Mouse (Mus musculus): Measurements from ENCODE around the gene Zfp800. TPM values are rescaled to one million over a fixed set of nuclear protein-coding genes. Genes with fewer than 3 reads are reported as not detected.

Zfp800 gene
- total RNA-seq, 1 experiment, result 7.8 TPM

- DNase-seq (ENCODE audit: low read depth, low spot score), result no peak
- TF ChIP-seq ZC3H11A (IDR thresholded peaks at IDR 0.05; ENCODE audit: borderline replicate concordance, low read depth, low read length) (no peak), HCFC1 (IDR thresholded peaks at IDR 0.05; ENCODE audit: borderline replicate concordance, insufficient read depth, low read length) (no peak), CHD2 (IDR thresholded peaks at IDR 0.05; ENCODE audit: low read depth, low read length) (no peak), ZNF384 (IDR thresholded peaks at IDR 0.05; ENCODE audit: low read depth, low read length) (no peak), MAFK (IDR thresholded peaks at IDR 0.05; ENCODE audit: insufficient read depth, low read depth, low read length) (no peak)
- peak overlapping the region in 1 of 2 experiments; percentile 47; a peak in 1 of 4 replicates for H3K4me3 ChIP-seq (ENCODE audit: insufficient read depth in 1 of 2, low read depth in 1 of 2, low read length in 2 of 2, poor library complexity in 1 of 2, severe bottlenecking in 1 of 2)
- no peaks in the 10 kb centered on the region for H3K9me3 ChIP-seq (ENCODE audit: control insufficient read depth, insufficient read depth, low read depth, low read length)
- no peaks in the 10 kb centered on the region for H3K4me1 ChIP-seq (ENCODE audit: control insufficient read depth in 2 of 2, insufficient read depth in 2 of 2, low read length in 2 of 2, poor library complexity in 1 of 2)
- H3K36me3 ChIP-seq (ENCODE audit: control insufficient read depth, insufficient read depth, low read length, poor library complexity, severe bottlenecking), result no peaks in the 10 kb centered on the region
- no peak overlapping the region for H3K9ac ChIP-seq (ENCODE audit: insufficient read depth, low read depth, low read length, poor library complexity, severe bottlenecking)
- in situ Hi-C loops (cut with MboI; ENCODE audit: low sequenced_read_pairs in 2 of 2, unreplicated experiment in 2 of 2), result loop anchor here in 1 of 2 experiments (25.0 kb wide), 1 partner anchor 735 kb away; no protein-coding TSS in a partner anchor
- H3K27ac ChIP-seq (ENCODE audit: insufficient read depth, low read depth, low read length, poor library complexity, severe bottlenecking), result no peak overlapping the region
Measured at GRCm38 (mm10) chr6:28396853-28397457, 850 bp downstream of the Zfp800 start.

GRCm38 (mm10) chr6:28396051-28396852, 1.6 kb downstream of the Zfp800 start:
- Histone ChIP-seq H3K9me3 (ENCODE audit: control insufficient read depth, insufficient read depth, low read depth, low read length) (no peaks in the 10 kb centered on the region), H3K27ac (ENCODE audit: insufficient read depth, low read depth, low read length, poor library complexity, severe bottlenecking) (no peak overlapping the region), H3K4me1 (ENCODE audit: control insufficient read depth in 2 of 2, insufficient read depth in 2 of 2, low read length in 2 of 2, poor library complexity in 1 of 2) (no peaks in the 10 kb centered on the region), H3K4me3 (ENCODE audit: insufficient read depth in 1 of 2, low read depth in 1 of 2, low read length in 2 of 2, poor library complexity in 1 of 2, severe bottlenecking in 1 of 2) (no peak overlapping the region), H3K36me3 (ENCODE audit: control insufficient read depth, insufficient read depth, low read length, poor library complexity, severe bottlenecking) (no peaks in the 10 kb centered on the region), H3K9ac (ENCODE audit: insufficient read depth, low read depth, low read length, poor library complexity, severe bottlenecking) (no peak overlapping the region)
- TF ChIP-seq MAFK (IDR thresholded peaks at IDR 0.05; ENCODE audit: insufficient read depth, low read depth, low read length) (no peak), ZC3H11A (IDR thresholded peaks at IDR 0.05; ENCODE audit: borderline replicate concordance, low read depth, low read length) (no peak), HCFC1 (IDR thresholded peaks at IDR 0.05; ENCODE audit: borderline replicate concordance, insufficient read depth, low read length) (no peak), CHD2 (IDR thresholded peaks at IDR 0.05; ENCODE audit: low read depth, low read length) (no peak), ZNF384 (IDR thresholded peaks at IDR 0.05; ENCODE audit: low read depth, low read length) (no peak)
- in situ Hi-C loops (cut with MboI; ENCODE audit: low sequenced_read_pairs in 2 of 2, unreplicated experiment in 2 of 2), result loop anchor here in 1 of 2 experiments (25.0 kb wide), 1 partner anchor 734 kb away; no protein-coding TSS in a partner anchor
- no peak for DNase-seq (ENCODE audit: low read depth, low spot score)

GRCm38 (mm10) chr6:28389038-28389437, 8.8 kb downstream of the Zfp800 start:
- Histone ChIP-seq H3K36me3 (ENCODE audit: control insufficient read depth, insufficient read depth, low read length, poor library complexity, severe bottlenecking) (no peaks in the 10 kb centered on the region), H3K4me3 (ENCODE audit: insufficient read depth in 1 of 2, low read depth in 1 of 2, low read length in 2 of 2, poor library complexity in 1 of 2, severe bottlenecking in 1 of 2) (no peak overlapping the region), H3K9ac (ENCODE audit: insufficient read depth, low read depth, low read length, poor library complexity, severe bottlenecking) (no peak overlapping the region), H3K4me1 (ENCODE audit: control insufficient read depth in 2 of 2, insufficient read depth in 2 of 2, low read length in 2 of 2, poor library complexity in 1 of 2) (no peaks in the 10 kb centered on the region), H3K9me3 (ENCODE audit: control insufficient read depth, insufficient read depth, low read depth, low read length) (no peaks in the 10 kb centered on the region), H3K27ac (ENCODE audit: insufficient read depth, low read depth, low read length, poor library complexity, severe bottlenecking) (no peak overlapping the region)
- no peak for TF ChIP-seq ZNF384 (IDR thresholded peaks at IDR 0.05; ENCODE audit: low read depth, low read length)
- no peak for TF ChIP-seq CHD2 (IDR thresholded peaks at IDR 0.05; ENCODE audit: low read depth, low read length)
- TF ChIP-seq ZC3H11A (IDR thresholded peaks at IDR 0.05; ENCODE audit: borderline replicate concordance, low read depth, low read length), result no peak
- no peak for DNase-seq (ENCODE audit: low read depth, low spot score)
- in situ Hi-C loops (cut with MboI; ENCODE audit: low sequenced_read_pairs in 2 of 2, unreplicated experiment in 2 of 2), result loop anchor here in 1 of 2 experiments (25.0 kb wide), 1 partner anchor 727 kb away; no protein-coding TSS in a partner anchor

- in situ Hi-C loops (cut with MboI; ENCODE audit: low sequenced_read_pairs in 2 of 2, unreplicated experiment in 2 of 2), result loop anchor here in 1 of 2 experiments (25.0 kb wide), 1 partner anchor 723 kb away; no protein-coding TSS in a partner anchor
- no peak for DNase-seq (ENCODE audit: low read depth, low spot score)
- TF ChIP-seq CHD2 (IDR thresholded peaks at IDR 0.05; ENCODE audit: low read depth, low read length), result no peak
Measured at GRCm38 (mm10) chr6:28385169-28385568, 12.6 kb downstream of the Zfp800 start.

More at GRCm38 (mm10) chr6:28385169-28385568, 12.6 kb downstream of the Zfp800 start:
- no peak overlapping the region for H3K27ac ChIP-seq (ENCODE audit: insufficient read depth, low read depth, low read length, poor library complexity, severe bottlenecking)
- no peaks in the 10 kb centered on the region for H3K9me3 ChIP-seq (ENCODE audit: control insufficient read depth, insufficient read depth, low read depth, low read length)
- H3K36me3 ChIP-seq (ENCODE audit: control insufficient read depth, insufficient read depth, low read length, poor library complexity, severe bottlenecking), result no peaks in the 10 kb centered on the region
- no peak overlapping the region for H3K9ac ChIP-seq (ENCODE audit: insufficient read depth, low read depth, low read length, poor library complexity, severe bottlenecking)
- no peaks in the 10 kb centered on the region for H3K4me1 ChIP-seq (ENCODE audit: control insufficient read depth in 2 of 2, insufficient read depth in 2 of 2, low read length in 2 of 2, poor library complexity in 1 of 2)
- H3K4me3 ChIP-seq (ENCODE audit: insufficient read depth in 1 of 2, low read depth in 1 of 2, low read length in 2 of 2, poor library complexity in 1 of 2, severe bottlenecking in 1 of 2), result no peak overlapping the region
